27 mouse cellular contexts compared by ENCODE assay signal in the genomic region with DNA sequence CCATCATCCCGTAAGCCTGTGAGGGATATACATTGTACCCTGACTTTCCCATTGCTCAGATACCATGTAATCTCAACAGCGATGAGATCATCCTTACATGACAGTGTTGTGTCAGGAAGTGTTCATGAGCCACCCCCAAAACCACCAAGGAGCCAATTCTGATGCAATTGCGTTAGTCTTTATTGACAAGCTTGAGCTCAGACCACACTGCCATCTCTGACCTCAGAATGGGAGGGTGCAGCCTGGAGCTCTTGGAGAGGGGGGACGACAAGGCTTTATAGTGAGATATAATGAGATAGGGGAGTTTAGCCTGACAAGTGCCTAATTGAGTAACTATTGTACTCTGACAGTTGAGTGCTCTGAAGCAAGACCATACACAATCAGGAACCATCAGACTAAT.
A peak's percentile ranks its signal among the peaks of the same experiment; 100 is the strongest.
DNase-seq lines count a peak whose midpoint lies in the region; ATAC-seq and TF ChIP-seq lines count a peak whose summit lies in the region.
"Had no signal": no experiment of that assay in that cellular context is flagged by ENCODE, and none has a peak within 500 bp of the region (broad histone marks: within the 10 kb centered on the region; RNA-seq: fewer than 3 reads in every experiment).

No protein-coding gene starts in this region.

- DNase-seq in forebrain, embryonic 14.5 days (ENCODE audit: low spot score), result no peak
- no peak for DNase-seq in forebrain, postnatal 0 days
- peak; percentile 62 for DNase-seq in 416B (ENCODE audit: low read depth)
- peak; percentile 48 for DNase-seq in retina, postnatal 1 day
- no peak for DNase-seq in layer of hippocampus, adult 8-10 months (ENCODE audit: low spot score in 2 of 2)
- DNase-seq: adrenal gland, adult 8-10 months; adrenal gland, postnatal 25 days; cerebellum, adult 11-12 months; cerebellum, adult 8-10 months; cerebellum, postnatal 10 days; cerebellum, postnatal 36 days; embryo, embryonic 11 days; gastrocnemius, postnatal 10 days; heart, postnatal 10 days; heart, postnatal 36 days; kidney, adult 11 months had no signal

- TF ChIP-seq CTCF in forebrain, postnatal 0 days (IDR thresholded peaks at IDR 0.05; ENCODE audit: low read depth), result no peak

- no peak overlapping the region for H3K4me3 ChIP-seq in forebrain, embryonic 14.5 days (ENCODE audit: low read depth, low read length)
- no peak overlapping the region for H3K4me3 ChIP-seq in forebrain, postnatal 0 days (ENCODE audit: low read depth, low read length)
- H3K4me3 ChIP-seq: embryonic facial prominence, embryonic 10.5 days; embryonic facial prominence, embryonic 13.5 days; erythroblast, embryonic 14.5 days; heart, embryonic 12.5 days; heart, embryonic 15.5 days; hindbrain, embryonic 10.5 days; hindbrain, embryonic 13.5 days; intestine, embryonic 15.5 days had no signal

- H3K36me3 ChIP-seq in forebrain, embryonic 14.5 days (ENCODE audit: control insufficient read depth, insufficient read depth, low read length), result no peaks in the 10 kb centered on the region
- no peaks in the 10 kb centered on the region for H3K36me3 ChIP-seq in forebrain, postnatal 0 days (ENCODE audit: insufficient read depth)
- H3K36me3 ChIP-seq: embryonic facial prominence, embryonic 10.5 days; embryonic facial prominence, embryonic 13.5 days; heart, embryonic 12.5 days; heart, embryonic 15.5 days; hindbrain, embryonic 10.5 days; hindbrain, embryonic 13.5 days; intestine, embryonic 15.5 days had no signal

- H3K4me2 ChIP-seq in forebrain, embryonic 14.5 days (ENCODE audit: low read length), result no peak overlapping the region
- H3K4me2 ChIP-seq in forebrain, postnatal 0 days (ENCODE audit: low read depth), result no peak overlapping the region
- H3K4me2 ChIP-seq: embryonic facial prominence, embryonic 13.5 days; heart, embryonic 12.5 days; heart, embryonic 15.5 days; hindbrain, embryonic 13.5 days; intestine, embryonic 15.5 days had no signal

- WGBS in forebrain, embryonic 14.5 days, result 41% methylated on average over 4 of the region's 4 CpGs
- 52% methylated on average over 4 of the region's 4 CpGs for WGBS in forebrain, postnatal 0 days

- H3K9me3 ChIP-seq in forebrain, embryonic 14.5 days (replicated peaks; ENCODE audit: control insufficient read depth, low read length), result no peaks in the 10 kb centered on the region
- no peaks in the 10 kb centered on the region for H3K9me3 ChIP-seq in forebrain, postnatal 0 days (ENCODE audit: low read length)
- H3K9me3 ChIP-seq: embryonic facial prominence, embryonic 10.5 days; embryonic facial prominence, embryonic 13.5 days; heart, embryonic 12.5 days; heart, embryonic 15.5 days; hindbrain, embryonic 10.5 days; hindbrain, embryonic 13.5 days; intestine, embryonic 15.5 days had no signal

- no peak overlapping the region for H3K27ac ChIP-seq in forebrain, embryonic 14.5 days (ENCODE audit: low read depth, low read length)
- H3K27ac ChIP-seq in forebrain, postnatal 0 days (ENCODE audit: low read depth, low read length), result no peak overlapping the region
- H3K27ac ChIP-seq: embryonic facial prominence, embryonic 10.5 days; embryonic facial prominence, embryonic 13.5 days; heart, embryonic 15.5 days; hindbrain, embryonic 10.5 days; hindbrain, embryonic 13.5 days; intestine, embryonic 15.5 days had no signal

- no peak overlapping the region for H3K9ac ChIP-seq in forebrain, embryonic 14.5 days (ENCODE audit: low read length)
- H3K9ac ChIP-seq in forebrain, postnatal 0 days, result no peak overlapping the region
- H3K9ac ChIP-seq: embryonic facial prominence, embryonic 13.5 days; heart, embryonic 12.5 days; heart, embryonic 15.5 days; hindbrain, embryonic 13.5 days; intestine, embryonic 15.5 days had no signal

- no peaks in the 10 kb centered on the region for H3K27me3 ChIP-seq in forebrain, embryonic 14.5 days (replicated peaks; ENCODE audit: control insufficient read depth, insufficient read depth, low read length)
- H3K27me3 ChIP-seq in forebrain, postnatal 0 days (ENCODE audit: insufficient read depth, low read length), result no peaks in the 10 kb centered on the region
- H3K27me3 ChIP-seq: embryonic facial prominence, embryonic 13.5 days; heart, embryonic 12.5 days; heart, embryonic 15.5 days; hindbrain, embryonic 13.5 days; intestine, embryonic 15.5 days had no signal

- H3K4me1 ChIP-seq in forebrain, embryonic 14.5 days (ENCODE audit: control insufficient read depth, insufficient read depth, low read length), result no peaks in the 10 kb centered on the region
- no peaks in the 10 kb centered on the region for H3K4me1 ChIP-seq in forebrain, postnatal 0 days (ENCODE audit: insufficient read depth)
- H3K4me1 ChIP-seq: heart, embryonic 15.5 days; intestine, embryonic 15.5 days had no signal

- peak; percentile 20 for ATAC-seq in forebrain, embryonic 14.5 days
- no peak for ATAC-seq in forebrain, postnatal 0 days
- peak; percentile 86 for ATAC-seq in granulocyte monocyte progenitor cell, adult 5-6 weeks (replicated peaks; ENCODE audit: poor library complexity, severe bottlenecking)
- ATAC-seq: activated CD4-positive, CD25-positive, alpha-beta regulatory T cell, adult 4 months; hindbrain, embryonic 16.5 days; intestine, embryonic 15.5 days had no signal

Comparison
In these comparisons a context has a peak if more than half of its experiments do, and no peak if none do; other contexts are left out.
1. DNase-seq: peak in 416B (single experiment) and retina, postnatal 1 day (single experiment); none in forebrain, embryonic 14.5 days (single experiment), forebrain, postnatal 0 days (single experiment) and layer of hippocampus, adult 8-10 months (0 of 2).